Mouse (Mus musculus): Measurements from ENCODE around the gene Fastk. TPM values are rescaled to one million over a fixed set of nuclear protein-coding genes. Genes with fewer than 3 reads are reported as not detected.

The Fastk gene
- polyA plus RNA-seq, 1 experiment from 2014 or later, result 118 TPM

DNA sequence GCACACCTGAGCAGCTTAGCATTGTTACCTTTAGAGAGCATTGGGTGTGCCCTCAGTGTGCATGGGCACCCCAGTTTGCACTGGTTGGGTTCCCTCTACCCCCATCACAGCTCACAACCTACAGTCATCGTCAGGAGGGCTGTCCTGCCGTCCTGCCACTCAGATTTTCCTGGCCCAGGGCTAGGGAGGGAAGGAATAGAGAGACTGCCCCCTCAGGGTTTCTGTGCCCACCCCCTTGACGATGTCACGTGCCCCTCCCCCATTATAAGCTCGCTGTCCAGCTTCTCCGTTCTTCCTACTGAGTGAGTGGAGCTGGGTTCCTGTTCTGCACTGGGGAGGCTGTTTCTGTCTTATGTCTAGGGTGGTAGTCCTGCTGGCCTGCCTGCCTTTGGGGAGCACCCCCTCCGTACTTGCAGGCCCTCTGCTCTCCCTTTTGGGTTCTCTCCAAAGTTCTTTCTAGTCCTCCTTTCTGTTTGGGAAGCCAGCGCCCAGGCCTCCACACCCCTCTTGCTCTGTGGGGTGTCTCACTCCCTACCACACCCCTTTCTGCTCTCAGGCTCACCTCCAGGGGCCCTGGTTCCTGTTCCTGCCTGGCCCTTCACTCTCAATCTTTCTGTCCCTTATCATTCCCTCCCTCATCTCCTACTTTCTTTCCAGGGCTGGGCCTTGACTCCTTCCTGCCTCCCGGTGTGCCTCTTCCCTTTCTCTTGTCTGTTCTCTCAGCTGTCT lies 18.4 kb downstream of the Fastk start:
- Histone ChIP-seq H3K9me3 (replicated peaks) (no peaks in the 10 kb centered on the region), H3K27ac (peak overlapping the region; percentile 88), H3K4me3 (peak overlapping the region; percentile 77), H3K27me3 (ENCODE audit: low read depth, poor library complexity, severe bottlenecking) (peaks cover 9% of the 10 kb centered on the region; the same call in 1 of the 2 replicates), H3K36me3 (peaks cover 26% of the 10 kb centered on the region), H3K4me1 (peaks cover 58% of the 10 kb centered on the region)
- no peak for DNase-seq (ENCODE audit: low spot score)
- WGBS, result 6% methylated on average over 9 of the region's 9 CpGs

DNA sequence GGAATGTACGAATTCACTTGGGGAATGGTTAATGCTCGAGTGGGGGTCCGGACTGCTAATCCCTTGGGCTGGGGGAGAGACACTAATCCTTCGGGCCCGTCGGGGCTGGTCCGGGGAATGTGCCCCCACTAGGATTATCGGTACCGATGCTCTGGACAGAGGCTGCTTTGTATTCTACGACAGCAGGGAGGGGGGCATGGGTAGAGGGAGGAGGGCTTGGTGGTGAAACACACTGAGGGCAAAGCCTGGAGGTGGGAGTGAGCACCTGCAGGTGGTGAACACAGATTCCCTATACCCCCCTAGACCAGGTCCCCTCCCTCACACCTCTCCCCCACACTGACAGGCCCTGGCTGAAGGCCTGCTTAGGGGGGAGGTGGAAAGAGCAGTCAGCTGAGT lies 19.1 kb downstream of the Fastk start:
- H3K4me1 ChIP-seq, result peaks cover 58% of the 10 kb centered on the region
- H3K27ac ChIP-seq, result peak overlapping the region; percentile 88
- DNase-seq (ENCODE audit: low spot score), result no peak
- H3K9me3 ChIP-seq (replicated peaks), result no peaks in the 10 kb centered on the region
- H3K27me3 ChIP-seq (ENCODE audit: low read depth, poor library complexity, severe bottlenecking), result peaks cover 9% of the 10 kb centered on the region; the same call in 1 of the 2 replicates
- H3K36me3 ChIP-seq, result peaks cover 24% of the 10 kb centered on the region
- peak overlapping the region; percentile 77 for H3K4me3 ChIP-seq
- 1% methylated on average over 10 of the region's 10 CpGs for WGBS

DNA sequence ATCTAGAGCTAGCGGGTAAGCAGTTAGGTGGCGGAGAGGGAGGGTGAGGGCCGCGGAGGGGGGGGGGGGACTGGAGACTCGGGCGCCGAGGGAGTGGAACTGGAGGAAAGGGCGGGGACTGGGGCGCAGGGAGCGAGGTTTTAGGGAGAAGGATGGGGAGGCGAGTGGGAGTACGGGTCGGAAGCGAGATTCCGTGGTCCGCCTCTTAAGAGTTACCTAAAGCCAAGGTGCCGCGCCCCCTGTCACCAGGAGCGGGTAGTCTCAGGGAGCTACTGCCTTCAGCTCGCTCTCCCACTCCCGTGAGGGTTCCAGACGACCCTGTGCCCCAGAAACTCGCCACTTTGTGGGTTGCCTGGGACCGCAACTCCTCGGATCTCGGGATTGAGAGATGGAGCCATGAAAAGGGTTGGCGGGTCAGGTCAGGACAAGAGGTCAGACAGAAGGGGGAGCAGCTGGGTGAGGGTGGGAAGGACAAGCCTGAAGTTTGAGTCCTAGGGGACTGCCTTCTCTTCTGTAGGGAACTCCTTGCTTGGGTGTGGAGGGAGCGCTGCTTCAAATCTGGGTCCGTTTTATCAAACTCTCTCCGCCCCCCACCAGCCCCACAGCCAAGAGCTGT lies 19.6 kb downstream of the Fastk start:
- H3K4me3 ChIP-seq, result peak overlapping the region; percentile 77
- peaks cover 9% of the 10 kb centered on the region; the same call in 1 of the 2 replicates for H3K27me3 ChIP-seq (ENCODE audit: low read depth, poor library complexity, severe bottlenecking)
- no peak for DNase-seq (ENCODE audit: low spot score)
- H3K27ac ChIP-seq, result peak overlapping the region; percentile 88
- peaks cover 24% of the 10 kb centered on the region for H3K36me3 ChIP-seq
- H3K9me3 ChIP-seq (replicated peaks), result no peaks in the 10 kb centered on the region
- under 1% methylated on average over 28 of the region's 30 CpGs for whole genome bisulfite sequencing
- peaks cover 58% of the 10 kb centered on the region for H3K4me1 ChIP-seq

DNA sequence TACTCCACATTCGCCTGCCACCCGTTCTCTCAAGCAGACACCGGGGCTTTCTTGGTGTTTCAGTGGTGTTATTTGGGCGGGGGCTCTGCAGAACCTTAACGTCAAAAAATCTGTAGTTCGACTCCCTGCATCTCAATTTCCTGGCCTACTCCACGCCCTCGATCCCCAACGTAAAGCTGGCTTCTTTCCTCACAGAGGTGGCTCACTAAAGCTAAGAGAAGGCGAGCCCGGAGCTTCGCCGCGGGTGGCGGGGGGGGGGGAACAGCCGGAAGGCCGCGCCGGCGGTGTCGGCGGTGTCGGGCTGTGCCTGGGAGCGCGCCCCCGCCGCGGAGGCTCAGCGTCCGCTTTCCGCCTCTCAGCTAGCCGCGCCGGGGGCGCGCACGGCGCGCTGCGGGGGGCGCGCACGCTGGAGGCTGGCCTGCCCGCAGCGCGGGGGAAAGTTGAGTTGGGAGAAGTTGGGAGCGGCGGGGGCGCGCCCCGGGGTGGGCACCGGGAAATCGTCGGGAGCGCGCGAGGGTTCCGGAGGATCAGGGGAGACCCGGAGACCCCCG lies 20.2 kb downstream of the Fastk start:
- Histone ChIP-seq H3K27me3 (ENCODE audit: low read depth, poor library complexity, severe bottlenecking) (peaks cover 9% of the 10 kb centered on the region; the same call in 1 of the 2 replicates), H3K4me1 (peaks cover 58% of the 10 kb centered on the region), H3K27ac (peak overlapping the region; percentile 88), H3K4me3 (peak overlapping the region; percentile 77), H3K9me3 (replicated peaks) (no peaks in the 10 kb centered on the region), H3K36me3 (peaks cover 24% of the 10 kb centered on the region)
- under 1% methylated on average over 59 of the region's 60 CpGs for WGBS
- peak; percentile 90 for DNase-seq (ENCODE audit: low spot score)

DNA sequence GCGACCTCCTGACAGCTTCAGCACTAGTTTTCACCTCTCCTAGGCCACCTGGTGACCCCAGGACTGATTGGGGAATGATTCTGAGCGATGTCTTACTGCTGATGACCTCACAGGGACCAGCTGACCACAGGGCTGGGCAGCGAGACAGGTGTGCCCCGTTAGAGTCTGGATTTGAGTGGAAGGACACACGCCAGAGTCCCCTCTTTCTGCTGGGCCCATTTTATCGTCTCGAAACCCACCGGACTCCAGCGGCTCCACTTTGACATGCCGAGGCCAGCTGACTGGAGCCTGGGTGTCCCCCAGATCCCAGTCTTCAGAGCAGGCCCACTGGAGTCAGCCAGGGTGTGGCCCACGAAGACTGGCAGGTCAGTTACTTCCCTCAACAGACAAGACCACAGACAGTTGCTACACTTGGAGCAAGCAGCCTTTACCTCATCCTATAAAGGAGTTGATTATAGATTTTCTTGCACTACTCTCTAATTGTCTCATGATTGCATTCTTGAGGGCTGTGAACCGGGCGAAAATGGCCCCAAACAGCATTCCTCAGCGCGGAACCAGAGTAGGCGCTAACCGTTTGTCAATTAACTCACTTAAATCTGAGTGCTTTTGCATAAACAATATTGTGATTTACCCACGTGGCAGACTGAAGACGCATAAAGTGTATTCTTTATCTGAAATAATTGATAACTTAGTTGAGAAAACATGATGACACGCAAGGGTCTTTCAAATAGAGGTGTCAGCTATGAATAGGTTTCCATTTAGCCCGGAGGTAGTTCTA lies 20.9 kb downstream of the Fastk start:
- peaks cover 24% of the 10 kb centered on the region for H3K36me3 ChIP-seq
- H3K27me3 ChIP-seq (ENCODE audit: low read depth, poor library complexity, severe bottlenecking), result peaks cover 9% of the 10 kb centered on the region; the same call in 1 of the 2 replicates
- peak overlapping the region; percentile 88 for H3K27ac ChIP-seq
- no peaks in the 10 kb centered on the region for H3K9me3 ChIP-seq (replicated peaks)
- H3K4me1 ChIP-seq, result peaks cover 58% of the 10 kb centered on the region
- peak overlapping the region; percentile 77 for H3K4me3 ChIP-seq
- no peak for DNase-seq (ENCODE audit: low spot score)
- WGBS, result 13% methylated on average over 21 of the region's 21 CpGs

DNA sequence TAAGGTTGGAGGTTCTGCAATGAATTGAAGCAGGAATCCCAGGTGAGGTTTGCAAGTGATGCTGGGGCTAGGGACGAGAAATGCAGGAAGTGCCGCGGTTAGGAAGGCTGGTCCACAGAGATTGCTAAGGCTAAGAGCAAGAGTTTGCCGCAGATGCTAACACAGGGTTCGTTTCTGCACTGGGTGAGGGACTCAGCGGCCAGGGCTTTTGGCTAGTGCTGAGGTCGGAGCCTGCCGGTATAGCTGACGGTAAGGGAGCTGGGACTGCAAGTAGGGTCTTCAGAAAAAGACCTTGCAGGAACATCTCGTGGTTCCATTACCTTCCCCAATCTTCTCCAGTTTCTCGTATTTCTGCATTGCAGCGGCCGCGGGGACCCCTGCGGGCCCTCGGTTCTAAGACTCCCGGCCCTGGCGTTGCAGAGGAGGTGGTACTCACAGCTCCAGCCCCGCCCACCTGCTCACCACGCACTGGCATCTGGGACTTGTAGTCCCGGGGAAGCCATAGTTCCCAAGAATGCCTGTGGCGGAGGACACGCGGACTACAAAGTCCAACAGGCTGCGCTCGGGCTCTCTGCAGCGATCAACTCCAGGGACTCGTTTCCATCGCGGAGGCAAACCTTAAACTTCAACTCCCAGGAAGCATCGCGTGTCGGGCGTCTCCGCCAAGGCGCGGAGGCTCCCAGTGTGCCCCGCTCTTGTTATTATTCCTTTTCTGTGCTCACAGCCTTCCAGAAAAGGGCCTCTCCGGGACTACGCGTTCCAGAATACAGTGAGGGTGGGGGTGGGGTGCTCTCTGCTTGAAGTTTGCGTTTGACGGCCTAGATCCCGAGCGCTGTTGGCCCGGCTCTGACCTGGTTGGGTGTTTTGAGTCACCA lies 21.7 kb downstream of the Fastk start, which contains the start of the genes Cdk5 and Slc4a2:
Gene Cdk5 (minus strand): TSS at position 402 of the 875 bp plus-strand sequence.
Gene Slc4a2 (plus strand): TSS at position 709 of the 875 bp plus-strand sequence.
- Histone ChIP-seq H3K9me3 (replicated peaks) (no peaks in the 10 kb centered on the region), H3K27ac (peak within 1 kb of the TSS; percentile 88), H3K4me3 (peak within 1 kb of the TSS; percentile 77), H3K36me3 (peaks cover 32% of the 10 kb centered on the region), H3K4me1 (peaks cover 51% of the 10 kb centered on the region), H3K27me3 (ENCODE audit: low read depth, poor library complexity, severe bottlenecking) (peaks cover 9% of the 10 kb centered on the region; the same call in 1 of the 2 replicates)
- peak; percentile 96 for DNase-seq (ENCODE audit: low spot score)
- WGBS, result under 1% methylated on average over 46 of the region's 46 CpGs

DNA sequence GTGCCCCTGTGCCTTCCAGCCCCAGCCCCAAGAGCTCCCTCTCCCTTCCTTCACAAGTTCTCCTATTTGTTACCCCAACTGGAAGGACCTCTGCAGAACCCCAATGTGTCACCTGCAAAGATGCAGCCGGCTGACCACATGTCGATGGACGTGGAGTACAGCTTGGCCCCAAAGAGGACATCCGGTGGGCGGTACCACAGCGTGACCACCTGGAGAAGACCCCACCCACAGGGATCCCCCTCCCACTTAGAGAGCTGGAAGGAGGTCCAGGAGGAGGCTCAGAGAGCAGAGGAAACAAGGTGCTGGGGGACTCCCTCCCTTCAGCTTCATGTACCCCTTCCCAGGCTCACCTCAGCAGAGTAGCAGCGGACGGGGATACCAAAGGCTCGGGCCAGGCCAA lies 24.7 kb downstream of the Fastk start:
- H3K9me3 ChIP-seq (replicated peaks), result no peaks in the 10 kb centered on the region
- WGBS, result 91% methylated on average over 9 of the region's 9 CpGs
- H3K4me3 ChIP-seq, result no peak overlapping the region
- peaks cover 4% of the 10 kb centered on the region; the same call in 1 of the 2 replicates for H3K27me3 ChIP-seq (ENCODE audit: low read depth, poor library complexity, severe bottlenecking)
- H3K27ac ChIP-seq, result no peak overlapping the region
- DNase-seq (ENCODE audit: low spot score), result no peak
- H3K36me3 ChIP-seq, result peaks cover 34% of the 10 kb centered on the region
- peaks cover 33% of the 10 kb centered on the region for H3K4me1 ChIP-seq

DNA sequence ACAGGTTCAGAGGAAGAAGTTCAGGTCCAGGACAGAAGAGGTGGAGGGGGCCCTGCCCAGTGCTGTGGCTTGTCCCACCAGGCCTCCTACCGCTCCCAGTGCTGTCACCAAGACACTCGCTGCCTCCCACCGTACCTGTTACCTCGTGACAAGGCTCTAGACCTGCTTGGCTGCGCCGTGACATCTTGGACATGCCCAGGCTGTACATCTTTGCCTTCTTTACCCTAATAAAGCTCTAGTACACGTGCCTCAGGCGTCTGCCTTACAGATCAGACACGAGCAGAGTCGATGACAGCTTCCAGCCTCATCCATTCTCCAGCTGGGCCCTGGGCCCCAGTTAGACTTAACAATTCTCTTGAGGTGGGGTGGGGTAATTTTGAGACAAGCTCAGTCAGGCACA lies 27.5 kb downstream of the Fastk start:
- H3K4me3 ChIP-seq, result no peak overlapping the region
- H3K27me3 ChIP-seq (ENCODE audit: low read depth, poor library complexity, severe bottlenecking), result peaks cover 23% of the 10 kb centered on the region
- DNase-seq (ENCODE audit: low spot score), result no peak
- no peaks in the 10 kb centered on the region for H3K9me3 ChIP-seq (replicated peaks)
- WGBS, result 90% methylated on average over 10 of the region's 10 CpGs
- peaks cover 28% of the 10 kb centered on the region for H3K4me1 ChIP-seq
- H3K27ac ChIP-seq, result no peak overlapping the region
- peaks cover 34% of the 10 kb centered on the region for H3K36me3 ChIP-seq

DNA sequence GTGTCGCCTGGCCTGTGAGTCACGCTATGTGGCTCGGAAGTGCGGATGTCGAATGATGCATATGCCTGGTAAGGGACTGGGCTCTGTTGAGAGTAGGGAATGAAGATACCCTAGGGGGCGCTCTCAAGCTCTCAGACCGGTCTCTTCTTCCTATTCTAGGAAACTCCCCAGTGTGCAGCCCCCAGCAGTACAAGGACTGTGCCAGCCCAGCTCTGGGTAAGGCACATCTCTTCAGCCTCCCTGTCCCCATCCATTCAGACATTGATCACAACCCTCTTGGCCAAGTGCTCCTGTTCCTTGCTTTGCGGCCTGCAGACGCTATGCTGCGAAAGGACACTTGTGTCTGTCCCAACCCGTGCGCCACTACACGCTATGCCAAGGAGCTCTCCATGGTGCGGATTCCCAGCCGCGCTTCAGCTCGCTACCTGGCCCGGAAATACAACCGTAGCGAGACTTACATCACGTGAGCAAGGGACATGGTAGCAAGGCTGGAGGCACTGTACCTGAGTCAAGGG lies 28.8 kb downstream of the Fastk start:
- 3% methylated on average over 21 of the region's 21 CpGs for WGBS
- DNase-seq (ENCODE audit: low spot score), result peak; percentile 71
- Histone ChIP-seq H3K4me1 (peaks cover 24% of the 10 kb centered on the region), H3K36me3 (peaks cover 32% of the 10 kb centered on the region), H3K27ac (no peak overlapping the region), H3K9me3 (replicated peaks) (no peaks in the 10 kb centered on the region), H3K4me3 (no peak overlapping the region), H3K27me3 (ENCODE audit: low read depth, poor library complexity, severe bottlenecking) (peaks cover 23% of the 10 kb centered on the region)

DNA sequence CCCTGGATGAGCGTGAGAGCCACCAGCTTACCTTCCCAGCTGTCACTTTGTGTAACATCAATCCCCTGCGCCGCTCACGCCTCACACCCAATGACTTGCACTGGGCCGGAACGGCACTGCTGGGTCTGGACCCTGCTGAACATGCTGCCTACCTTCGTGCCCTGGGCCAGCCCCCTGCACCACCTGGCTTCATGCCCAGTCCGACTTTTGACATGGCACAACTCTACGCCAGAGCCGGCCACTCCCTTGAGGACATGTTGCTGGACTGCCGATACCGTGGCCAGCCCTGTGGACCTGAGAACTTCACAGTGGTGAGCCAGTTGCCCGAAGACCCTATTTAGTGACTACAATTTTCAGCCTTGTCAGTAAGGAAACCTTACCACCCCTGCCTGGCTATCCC lies 31.1 kb downstream of the Fastk start:
- H3K9me3 ChIP-seq (replicated peaks), result no peaks in the 10 kb centered on the region
- 89% methylated on average over 13 of the region's 13 CpGs for WGBS
- peaks cover 23% of the 10 kb centered on the region for H3K27me3 ChIP-seq (ENCODE audit: low read depth, poor library complexity, severe bottlenecking)
- peaks cover 24% of the 10 kb centered on the region for H3K4me1 ChIP-seq
- no peak for DNase-seq (ENCODE audit: low spot score)
- H3K4me3 ChIP-seq, result no peak overlapping the region
- H3K27ac ChIP-seq, result no peak overlapping the region; the same call in 1 of the 2 replicates
- H3K36me3 ChIP-seq, result peaks cover 12% of the 10 kb centered on the region

DNA sequence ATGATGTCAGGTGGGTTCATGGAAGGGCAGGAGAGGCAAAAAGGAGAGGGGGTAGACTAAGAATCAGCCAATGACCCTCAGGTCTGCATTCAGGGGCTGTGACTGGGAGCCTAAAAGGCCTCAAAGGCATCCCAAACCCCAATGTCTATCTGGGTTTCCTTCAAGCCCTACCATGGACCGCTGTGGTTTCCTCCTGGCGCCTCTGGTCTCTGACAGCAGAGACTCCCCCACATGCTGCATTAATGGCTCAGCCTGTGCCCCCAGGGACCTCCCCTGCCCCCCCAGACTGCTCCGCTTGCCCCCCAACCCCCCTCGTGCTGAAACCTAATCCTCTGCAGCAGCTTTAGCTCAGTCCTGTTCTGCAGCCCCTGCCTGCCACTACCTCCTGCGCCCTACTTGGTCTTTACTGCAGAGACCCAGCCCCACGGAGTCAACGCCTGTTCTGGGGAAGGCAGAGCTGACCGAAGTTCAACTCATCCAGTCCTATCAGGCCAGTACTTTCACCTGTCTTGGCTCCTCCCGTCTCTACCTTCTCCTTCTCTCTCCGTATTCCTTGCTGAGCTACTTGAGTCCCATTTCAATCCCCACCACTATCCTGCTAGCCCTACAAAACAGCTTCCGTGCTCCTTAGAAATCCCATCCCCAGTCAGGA lies 31.9 kb downstream of the Fastk start, which contains the start of gene Asic3:
Gene Asic3 (plus strand): TSS at position 351 of the 652 bp plus-strand sequence.
- Histone ChIP-seq H3K27me3 (ENCODE audit: low read depth, poor library complexity, severe bottlenecking) (peaks cover 23% of the 10 kb centered on the region), H3K4me3 (no peak within 1 kb of the TSS), H3K4me1 (peaks cover 24% of the 10 kb centered on the region), H3K9me3 (replicated peaks) (no peaks in the 10 kb centered on the region), H3K36me3 (peaks cover 5% of the 10 kb centered on the region; the same call in 1 of the 2 replicates), H3K27ac (peak within 1 kb of the TSS; percentile 34; the same call in 1 of the 2 replicates)
- DNase-seq (ENCODE audit: low spot score), result no peak
- 53% methylated on average over 11 of the region's 11 CpGs for WGBS
